Mouse (Mus musculus) midbrain, postnatal 0 days (tissue): ENCODE measurements around the gene Zc3h4. TPM values are rescaled to one million over a fixed set of nuclear protein-coding genes. Genes with fewer than 3 reads are reported as not detected.
A peak's percentile ranks its signal among the peaks of the same experiment; 100 is the strongest.

Experiments used
- ATAC-seq: fragments of 200-750 bp; cut with Nextera tagmentation; 2 replicates; pipeline ENCODE4 v1.8.0; 2017; ENCODE audit warnings: moderate number of reproducible peaks, mild to moderate bottlenecking, moderate TSS enrichment, moderate library complexity; ENCODE audit not compliant: low FRiP score
- DNase-seq: peaks from one replicate; pipeline ENCODE4 v3.0.0-alpha.2; 2015; ENCODE audit warnings: low spot score
- H3K27ac ChIP-seq: fragments of 300-500 bp; sonication (generic); 2 replicates; pipeline ENCODE4 v1.5.1; 2014; ENCODE audit warnings: low read depth, mild to moderate bottlenecking, low read length, mixed read lengths
- H3K27me3 ChIP-seq: fragments of 300-500 bp; sonication (generic); 2 replicates; pipeline ENCODE4 v1.6.1; 2014; ENCODE audit warnings: low read length, control low read depth, mixed read lengths; ENCODE audit not compliant: insufficient read depth
- H3K36me3 ChIP-seq: fragments of 300-500 bp; sonication (generic); 2 replicates; pipeline ENCODE4 v1.6.1; 2014; ENCODE audit warnings: low read length, control low read depth, mixed read lengths; ENCODE audit not compliant: insufficient read depth
- H3K4me1 ChIP-seq: fragments of 300-500 bp; sonication (generic); 2 replicates; pipeline ENCODE4 v1.6.1; 2014; ENCODE audit warnings: mild to moderate bottlenecking, control low read depth, antibody characterized with exemption, low read length, mixed read lengths; ENCODE audit not compliant: insufficient read depth
- H3K4me2 ChIP-seq: fragments of 300-500 bp; sonication (generic); 2 replicates; pipeline ENCODE4 v1.6.1; 2014; ENCODE audit warnings: low read depth, mild to moderate bottlenecking, low read length, mixed read lengths; ENCODE audit not compliant: poor library complexity, severe bottlenecking
- H3K4me3 ChIP-seq: fragments of 300-500 bp; sonication (generic); 2 replicates; pipeline ENCODE4 v1.5.1; 2014; ENCODE audit warnings: low read depth, mild to moderate bottlenecking, low read length, moderate library complexity
- H3K9ac ChIP-seq: fragments of 300-500 bp; sonication (generic); replicated peaks from 2 replicates; pipeline ENCODE4 v1.6.1; 2014; ENCODE audit warnings: mild to moderate bottlenecking, low read length, moderate library complexity, mixed read lengths; ENCODE audit not compliant: poor library complexity, severe bottlenecking
- H3K9me3 ChIP-seq: fragments of 300-500 bp; sonication (generic); 2 replicates; pipeline ENCODE4 v1.6.1; 2016; ENCODE audit warnings: low read length, control low read depth
- CTCF ChIP-seq: IDR thresholded peaks from 2 replicates; pipeline ENCODE4 v1.5.1; 2016; ENCODE audit warnings: antibody characterized with exemption, mild to moderate bottlenecking
- WGBS: fragments of 180-500 bp; shearing (Covaris S2); extraction: QIAGEN DNeasy Blood & Tissue Kit; methylation state at CpG from one replicate; pipeline ENCODE4 v1.1.7; 2014; 5-methylcytosine and 5-hydroxymethylcytosine counted together
- polyA plus RNA-seq: library from polyadenylated mRNA; unstranded; fragments of >200 nt; fragmentation: Nextera tagmentation; extraction: Ambion mirVana; gene quantifications from 2 replicates; pipeline ENCODE4 v1.2.1, GENCODE M21; 2015
- total RNA-seq: library from RNA; depleted of rRNA; stranded (reverse); fragments of >200 nt; gene quantifications from 2 replicates; pipeline ENCODE4 v1.2.3, GENCODE M21; 2014

Gene Zc3h4
- total and polyA plus RNA-seq, 2 experiments from 2014 or later = 9.7 to 41.1 TPM

- Histone ChIP-seq H3K4me1 (peaks cover 2% of the 10 kb centered on the region), H3K27me3 (no peaks in the 10 kb centered on the region), H3K4me2 (no peak overlapping the region), H3K36me3 (no peaks in the 10 kb centered on the region), H3K27ac (no peak overlapping the region), H3K4me3 (no peak overlapping the region), H3K9me3 (no peaks in the 10 kb centered on the region), H3K9ac (no peak overlapping the region)
- ATAC-seq (no peak), DNase-seq (no peak)
- TF ChIP-seq CTCF = no peak
- 90% methylated on average over 5 of the region's 5 CpGs for WGBS
Observed at GRCm38 (mm10) chr7:16411100-16411499, 10.4 kb downstream of the Zc3h4 start.

GRCm38 (mm10) chr7:16412220-16412896, 11.6 kb downstream of the Zc3h4 start:
- no peak for DNase-seq
- no peaks in the 10 kb centered on the region; the same call in 1 of the 2 replicates for H3K4me1 ChIP-seq
- H3K27ac ChIP-seq = peak overlapping the region; percentile 38; the same call in 1 of the 2 replicates
- no peak for ATAC-seq
- H3K4me3 ChIP-seq = no peak overlapping the region
- H3K9ac ChIP-seq = no peak overlapping the region
- no peaks in the 10 kb centered on the region for H3K27me3 ChIP-seq
- H3K4me2 ChIP-seq = no peak overlapping the region
- peaks cover 10% of the 10 kb centered on the region for H3K36me3 ChIP-seq
- WGBS = 85% methylated on average over 8 of the region's 8 CpGs
- TF ChIP-seq CTCF = no peak
- no peaks in the 10 kb centered on the region for H3K9me3 ChIP-seq

- no peak for DNase-seq
- no peak for TF ChIP-seq CTCF
- no peak for ATAC-seq
- Histone ChIP-seq H3K4me1 (no peaks in the 10 kb centered on the region; the same call in 1 of the 2 replicates), H3K9ac (0 out of 2 replicates have a peak overlapping the region, but pooled peaks have one; percentile 1), H3K4me3 (no peak overlapping the region), H3K27me3 (no peaks in the 10 kb centered on the region), H3K4me2 (no peak overlapping the region), H3K9me3 (no peaks in the 10 kb centered on the region), H3K27ac (peak overlapping the region; percentile 38; the same call in 1 of the 2 replicates), H3K36me3 (peaks cover 12% of the 10 kb centered on the region)
- 19% methylated on average over 2 of the region's 2 CpGs for whole genome bisulfite sequencing
Observed at GRCm38 (mm10) chr7:16412930-16413329, 12.2 kb downstream of the Zc3h4 start.

- no peaks in the 10 kb centered on the region for H3K9me3 ChIP-seq
- no peaks in the 10 kb centered on the region for H3K27me3 ChIP-seq
- no peak overlapping the region for H3K27ac ChIP-seq
- H3K4me2 ChIP-seq = no peak overlapping the region
- H3K4me1 ChIP-seq = no peaks in the 10 kb centered on the region; the same call in 1 of the 2 replicates
- H3K9ac ChIP-seq = no peak overlapping the region
- 80% methylated on average over 3 of the region's 3 CpGs for WGBS
- peaks cover 20% of the 10 kb centered on the region for H3K36me3 ChIP-seq
- H3K4me3 ChIP-seq = no peak overlapping the region
- no peak for TF ChIP-seq CTCF
- ATAC-seq (no peak), DNase-seq (no peak)
Observed at GRCm38 (mm10) chr7:16415426-16415825, 14.7 kb downstream of the Zc3h4 start.

- no peaks in the 10 kb centered on the region for H3K9me3 ChIP-seq
- no peak for TF ChIP-seq CTCF
Observed at GRCm38 (mm10) chr7:16417141-16417771, 16.5 kb downstream of the Zc3h4 start.

GRCm38 (mm10) chr7:16418713-16419112, 18.0 kb downstream of the Zc3h4 start:
- DNase-seq (no peak), ATAC-seq (no peak)
- Histone ChIP-seq H3K4me2 (no peak overlapping the region), H3K36me3 (peaks cover 42% of the 10 kb centered on the region), H3K4me3 (no peak overlapping the region), H3K9me3 (no peaks in the 10 kb centered on the region), H3K9ac (no peak overlapping the region), H3K27ac (no peak overlapping the region), H3K27me3 (no peaks in the 10 kb centered on the region), H3K4me1 (no peaks in the 10 kb centered on the region)
- WGBS = 92% methylated on average over 5 of the region's 5 CpGs
- no peak for TF ChIP-seq CTCF

More at GRCm38 (mm10) chr7:16417141-16417771, 16.5 kb downstream of the Zc3h4 start:
- no peaks in the 10 kb centered on the region; the same call in 1 of the 2 replicates for H3K4me1 ChIP-seq
- no peak overlapping the region for H3K4me3 ChIP-seq
- no peak for ATAC-seq
- no peak overlapping the region for H3K4me2 ChIP-seq
- H3K27ac ChIP-seq = no peak overlapping the region
- DNase-seq = no peak
- no peak overlapping the region for H3K9ac ChIP-seq
- 87% methylated on average over 10 of the region's 10 CpGs for WGBS
- no peaks in the 10 kb centered on the region for H3K27me3 ChIP-seq
- peaks cover 37% of the 10 kb centered on the region for H3K36me3 ChIP-seq
